Mouse (Mus musculus): ENCODE measurements around the gene Ercc1.

DNA sequence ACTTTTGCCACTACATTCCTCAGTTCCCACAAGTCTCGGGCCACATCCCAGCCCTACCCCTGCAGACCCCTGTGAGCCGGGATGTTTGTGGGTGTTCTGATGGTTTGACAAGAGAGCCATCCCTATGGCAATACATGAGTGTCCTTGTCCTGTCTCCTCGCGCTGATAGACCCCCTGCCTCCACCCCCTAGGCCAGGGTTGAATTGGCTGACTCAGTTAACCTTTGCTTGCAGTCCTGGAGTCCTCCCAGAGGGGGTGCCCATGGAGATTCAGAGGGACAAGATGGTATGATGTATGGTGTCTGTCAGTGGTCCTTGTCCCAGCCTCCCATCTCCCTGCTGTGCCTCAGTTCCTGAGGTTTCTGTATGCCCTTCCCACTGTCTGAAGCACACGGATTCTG lies 30.5 kb upstream of the Ercc1 start:
- no peak for TF ChIP-seq CTCF (IDR thresholded peaks at IDR 0.05; ENCODE audit: low read depth, low read length)
- no peak for TF ChIP-seq POLR2A (IDR thresholded peaks at IDR 0.05; ENCODE audit: extremely low read depth, insufficient read depth, low read length)
